Mouse (Mus musculus) ES-E14 (cell line): ENCODE data around the gene Gm45717. TPM values are rescaled to one million over a fixed set of nuclear protein-coding genes. Genes with fewer than 3 reads are reported as not detected.

Source experiments
- DNase-seq: peaks from one replicate; pipeline ENCODE4 v3.0.0-alpha.2; 2013; ENCODE audit warnings: low read depth, low spot score
- H3K27ac ChIP-seq: 2 replicates; pipeline ENCODE4 v1.5.1; 2012; ENCODE audit warnings: low read depth, mild to moderate bottlenecking, low read length, moderate library complexity, mixed read lengths; ENCODE audit not compliant: poor library complexity, insufficient read depth, severe bottlenecking
- H3K36me3 ChIP-seq: 2 replicates; pipeline ENCODE4 v1.6.1; 2012; ENCODE audit warnings: mild to moderate bottlenecking, low read length, moderate library complexity, mixed read lengths; ENCODE audit not compliant: control insufficient read depth, poor library complexity, insufficient read depth, severe bottlenecking
- H3K4me1 ChIP-seq, 2 experiments: fragments of 150-350 bp in 1 of 2; sonication (generic) in 1 of 2; 2 replicates each; pipeline ENCODE4 v1.6.1; 2012; ENCODE audit warnings: low read length in 2 of 2, mild to moderate bottlenecking in 1 of 2, mixed read lengths in 1 of 2; ENCODE audit not compliant: control insufficient read depth in 2 of 2, insufficient read depth in 2 of 2, poor library complexity in 1 of 2
- H3K4me3 ChIP-seq, 2 experiments: fragments of 150-350 bp in 1 of 2; sonication (generic) in 1 of 2; 2 replicates each; pipeline ENCODE4 v1.5.1; 2012; ENCODE audit warnings: low read length in 2 of 2, low read depth in 1 of 2, mild to moderate bottlenecking in 1 of 2, mixed read lengths in 1 of 2; ENCODE audit not compliant: insufficient read depth in 1 of 2, poor library complexity in 1 of 2, severe bottlenecking in 1 of 2
- H3K9ac ChIP-seq: 2 replicates; pipeline ENCODE4 v1.6.1; 2012; ENCODE audit warnings: low read depth, mild to moderate bottlenecking, low read length, mixed read lengths; ENCODE audit not compliant: poor library complexity, insufficient read depth, severe bottlenecking
- H3K9me3 ChIP-seq: fragments of 150-350 bp; sonication (generic); 2 replicates; pipeline ENCODE4 v1.6.1; 2012; ENCODE audit warnings: low read depth, mild to moderate bottlenecking, low read length; ENCODE audit not compliant: control insufficient read depth, insufficient read depth
- CHD2 ChIP-seq: IDR thresholded peaks from 2 replicates; pipeline ENCODE4 v1.6.1; 2014; ENCODE audit warnings: mild to moderate bottlenecking, low read depth, low read length, inconsistent platforms
- HCFC1 ChIP-seq: IDR thresholded peaks from 2 replicates; pipeline ENCODE4 v1.6.1; 2012; ENCODE audit warnings: low read length, inconsistent platforms, borderline replicate concordance; ENCODE audit not compliant: insufficient read depth
- MAFK ChIP-seq: IDR thresholded peaks from 2 replicates; pipeline ENCODE4 v1.6.1; 2014; ENCODE audit warnings: mild to moderate bottlenecking, low read depth, low read length, inconsistent platforms; ENCODE audit not compliant: insufficient read depth
- ZC3H11A ChIP-seq: IDR thresholded peaks from 2 replicates; pipeline ENCODE4 v1.6.1; 2012; ENCODE audit warnings: low read depth, mild to moderate bottlenecking, inconsistent platforms, low read length, borderline replicate concordance
- ZNF384 ChIP-seq: IDR thresholded peaks from 2 replicates; pipeline ENCODE4 v1.6.1; 2012; ENCODE audit warnings: low read depth, low read length, inconsistent platforms
- in situ Hi-C, 2 experiments: fragments of 600-800 bp; cut with MboI; formaldehyde crosslinking; loops; one replicate each; pipeline ENCODE4 v1.15.1; 2025; ENCODE audit warnings: low sequenced_read_pairs in 2 of 2, inconsistent platforms in 1 of 2; ENCODE audit not compliant: unreplicated experiment in 2 of 2
- total RNA-seq: library from RNA; depleted of rRNA; stranded (reverse); fragments of 300-350 nt; gene quantifications from 2 replicates; pipeline ENCODE4 v1.2.3, GENCODE M21; 2012

Gene Gm45717
- total RNA-seq, 1 experiment = not detected

- in situ Hi-C loops = loop anchor here in 1 of 2 experiments (10.0 kb wide), 1 partner anchor 91 kb away; no protein-coding TSS in a partner anchor
- no peaks in the 10 kb centered on the region for H3K9me3 ChIP-seq
- peak overlapping the region; percentile 8; the same call in 1 of the 2 replicates for H3K9ac ChIP-seq
- peaks cover 14% of the 10 kb centered on the region for H3K36me3 ChIP-seq
- TF ChIP-seq HCFC1 = no peak
- no peak for TF ChIP-seq MAFK
- TF ChIP-seq ZC3H11A = no peak
- no peak for TF ChIP-seq ZNF384
- TF ChIP-seq CHD2 = no peak
- H3K4me3 ChIP-seq = peak overlapping the region; percentile 75 to 93
- no peak overlapping the region for H3K27ac ChIP-seq
- no peak for DNase-seq
- peaks cover 21 to 41% of the 10 kb centered on the region in 2 experiments for H3K4me1 ChIP-seq
Observed at GRCm38 (mm10) chr7:140953800-140954732, 1.7 kb downstream of the Gm45717 start.

- DNase-seq = no peak
- no peak for TF ChIP-seq HCFC1
- no peak for TF ChIP-seq ZC3H11A
- no peak for TF ChIP-seq ZNF384
- no peak for TF ChIP-seq CHD2
- TF ChIP-seq MAFK = no peak
- no peaks in the 10 kb centered on the region for H3K9me3 ChIP-seq
- in situ Hi-C loops = loop anchor here in 1 of 2 experiments (10.0 kb wide), 1 partner anchor 92 kb away; no protein-coding TSS in a partner anchor
- H3K4me1 ChIP-seq = peaks cover 18 to 38% of the 10 kb centered on the region in 2 experiments
- peak overlapping the region in 1 of 2 experiments; percentile 93; a peak in 2 of 4 replicates for H3K4me3 ChIP-seq
- no peak overlapping the region for H3K27ac ChIP-seq
- peaks cover 23% of the 10 kb centered on the region for H3K36me3 ChIP-seq
- 0 out of 2 replicates have a peak overlapping the region, but pooled peaks have one; percentile 9 for H3K9ac ChIP-seq
Observed at GRCm38 (mm10) chr7:140953133-140953532, 2.6 kb downstream of the Gm45717 start.

- no peak overlapping the region for H3K27ac ChIP-seq
- no peak for DNase-seq
- H3K36me3 ChIP-seq = peaks cover 30% of the 10 kb centered on the region
- no peak overlapping the region for H3K4me3 ChIP-seq
- peaks cover 16 to 38% of the 10 kb centered on the region in 2 experiments for H3K4me1 ChIP-seq
- in situ Hi-C loops = loop anchor here in 1 of 2 experiments (10.0 kb wide), 1 partner anchor 92 kb away; no protein-coding TSS in a partner anchor
- H3K9me3 ChIP-seq = no peaks in the 10 kb centered on the region
- TF ChIP-seq HCFC1 (no peak), ZNF384 (no peak), ZC3H11A (no peak), CHD2 (no peak), MAFK (no peak)
- H3K9ac ChIP-seq = no peak overlapping the region
Observed at GRCm38 (mm10) chr7:140952441-140952840, 3.3 kb downstream of the Gm45717 start.

- in situ Hi-C loops = loop anchor here in 1 of 2 experiments (10.0 kb wide), 1 partner anchor 93 kb away; no protein-coding TSS in a partner anchor
- Histone ChIP-seq H3K36me3 (peaks cover 37% of the 10 kb centered on the region), H3K27ac (no peak overlapping the region; the same call in 1 of the 2 replicates), H3K9ac (no peak overlapping the region), H3K4me1 (peaks cover 12 to 34% of the 10 kb centered on the region in 2 experiments), H3K4me3 (no peak overlapping the region), H3K9me3 (no peaks in the 10 kb centered on the region)
- no peak for TF ChIP-seq HCFC1
- no peak for DNase-seq
Observed at GRCm38 (mm10) chr7:140951765-140952164, 4.0 kb downstream of the Gm45717 start.
